Mouse (Mus musculus) liver, adult 2 months (tissue): ENCODE results near the gene Mrtfb.
"Not testable (repeated sequence)": the region's sequence is repeated elsewhere in the genome, so short reads cannot be mapped to it uniquely, and the experiment has no call there.

Experiments
- CTCF ChIP-seq: fragments of 200-500 bp; IDR thresholded peaks from 2 replicates; pipeline ENCODE4 v1.5.1; 2011; ENCODE audit warnings: low read depth, low read length, control low read depth
- POLR2A ChIP-seq: fragments of 200-500 bp; IDR thresholded peaks from 2 replicates; pipeline ENCODE4 v1.6.1; 2011; ENCODE audit warnings: low read length, control low read depth; ENCODE audit not compliant: insufficient read depth; ENCODE audit errors: extremely low read depth

- not testable (repeated sequence) for TF ChIP-seq POLR2A, CTCF
These were observed 89.5 kb downstream of the Mrtfb start for GRCm38 (mm10) chr16:13345822-13346221.
